Mouse (Mus musculus): ENCODE results near the gene Ing4. TPM values are rescaled to one million over a fixed set of nuclear protein-coding genes. Genes with fewer than 3 reads are reported as not detected.
A peak's percentile ranks its signal among the peaks of the same experiment; 100 is the strongest.

Ing4 gene
- polyA plus RNA-seq, 1 experiment from 2014 or later: 99.0 TPM

DNA sequence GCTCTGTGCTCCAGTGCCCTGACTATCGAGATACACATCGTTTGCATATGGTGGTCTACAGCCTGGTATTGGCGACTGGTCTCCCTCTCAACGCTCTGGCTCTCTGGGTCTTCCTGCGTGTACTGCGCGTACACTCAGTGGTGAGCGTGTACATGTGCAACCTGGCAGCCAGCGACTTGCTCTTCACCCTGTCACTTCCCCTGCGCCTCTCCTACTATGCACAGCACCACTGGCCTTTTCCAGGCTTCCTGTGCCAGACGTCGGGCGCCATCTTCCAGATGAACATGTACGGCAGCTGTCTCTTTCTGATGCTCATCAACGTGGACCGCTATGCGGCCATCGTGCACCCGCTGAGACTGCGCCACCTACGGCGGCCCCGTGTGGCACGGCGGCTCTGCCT lies 41.8 kb downstream of the Ing4 start:
- Histone ChIP-seq H3K4me1 (ENCODE audit: control insufficient read depth, insufficient read depth, low read length) (peaks cover 8% of the 10 kb centered on the region; the same call in 1 of the 2 replicates), H3K27me3 (replicated peaks; ENCODE audit: control insufficient read depth, insufficient read depth, low read length) (no peaks in the 10 kb centered on the region), H3K4me2 (ENCODE audit: low read depth, low read length) (peak overlapping the region; percentile 66), H3K4me3 (ENCODE audit: low read depth, low read length) (peak overlapping the region; percentile 39), H3K27ac (replicated peaks; ENCODE audit: low read depth, low read length) (peak overlapping the region; percentile 77), H3K9me3 (ENCODE audit: control insufficient read depth, low read length) (no peaks in the 10 kb centered on the region), H3K36me3 (ENCODE audit: control insufficient read depth, insufficient read depth, low read length) (no peaks in the 10 kb centered on the region), H3K9ac (ENCODE audit: low read depth, low read length) (peak overlapping the region; percentile 65)
- WGBS: 23% methylated on average over 24 of the region's 25 CpGs
- ATAC-seq (ENCODE audit: low read depth) (peak; percentile 15; the same call in 1 of the 2 replicates), DNase-seq (ENCODE audit: low spot score) (no peak)

DNA sequence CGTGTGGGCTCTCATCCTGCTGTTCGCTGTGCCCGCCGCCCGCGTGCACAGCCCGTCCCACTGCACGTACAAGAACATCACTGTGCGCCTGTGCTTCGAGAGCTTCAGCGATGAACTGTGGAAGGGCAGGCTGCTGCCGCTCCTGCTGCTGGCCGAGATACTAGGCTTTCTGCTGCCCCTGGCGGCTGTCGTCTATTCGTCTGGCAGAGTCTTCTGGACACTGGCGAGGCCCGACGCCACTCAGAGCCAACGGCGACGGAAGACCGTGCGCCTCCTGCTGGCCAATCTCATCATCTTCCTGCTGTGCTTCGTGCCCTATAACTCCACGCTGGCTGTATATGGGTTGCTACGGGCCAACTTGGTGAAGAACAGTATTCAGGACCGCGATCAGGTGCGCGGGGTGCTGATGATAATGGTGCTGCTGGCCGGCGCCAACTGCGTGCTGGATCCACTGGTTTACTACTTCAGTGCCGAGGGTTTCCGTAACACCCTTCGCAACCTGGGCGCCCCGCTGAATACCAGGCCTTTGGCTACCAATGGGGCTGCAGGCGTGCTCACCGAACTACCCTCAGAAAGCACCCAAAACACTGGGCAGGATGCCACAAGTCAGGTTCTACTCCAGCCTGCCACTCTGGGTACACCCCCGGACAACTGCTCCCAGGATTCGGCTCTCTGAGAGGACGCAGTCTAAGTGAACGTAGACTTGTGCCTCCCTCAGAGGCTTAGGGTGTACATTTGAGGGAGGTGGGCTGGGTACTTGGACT lies 42.4 kb downstream of the Ing4 start:
- H3K27me3 ChIP-seq (replicated peaks; ENCODE audit: control insufficient read depth, insufficient read depth, low read length): no peaks in the 10 kb centered on the region
- peak; percentile 97 for DNase-seq (ENCODE audit: low spot score)
- H3K4me3 ChIP-seq (ENCODE audit: low read depth, low read length): peak overlapping the region; percentile 39
- H3K36me3 ChIP-seq (ENCODE audit: control insufficient read depth, insufficient read depth, low read length): no peaks in the 10 kb centered on the region
- no peaks in the 10 kb centered on the region for H3K9me3 ChIP-seq (ENCODE audit: control insufficient read depth, low read length)
- peak; percentile 92 for ATAC-seq (ENCODE audit: low read depth)
- peak overlapping the region; percentile 66 for H3K4me2 ChIP-seq (ENCODE audit: low read depth, low read length)
- H3K4me1 ChIP-seq (ENCODE audit: control insufficient read depth, insufficient read depth, low read length): peaks cover 8% of the 10 kb centered on the region; the same call in 1 of the 2 replicates
- WGBS: 24% methylated on average over 40 of the region's 45 CpGs
- peak overlapping the region; percentile 65 for H3K9ac ChIP-seq (ENCODE audit: low read depth, low read length)
- H3K27ac ChIP-seq (replicated peaks; ENCODE audit: low read depth, low read length): peak overlapping the region; percentile 77

DNA sequence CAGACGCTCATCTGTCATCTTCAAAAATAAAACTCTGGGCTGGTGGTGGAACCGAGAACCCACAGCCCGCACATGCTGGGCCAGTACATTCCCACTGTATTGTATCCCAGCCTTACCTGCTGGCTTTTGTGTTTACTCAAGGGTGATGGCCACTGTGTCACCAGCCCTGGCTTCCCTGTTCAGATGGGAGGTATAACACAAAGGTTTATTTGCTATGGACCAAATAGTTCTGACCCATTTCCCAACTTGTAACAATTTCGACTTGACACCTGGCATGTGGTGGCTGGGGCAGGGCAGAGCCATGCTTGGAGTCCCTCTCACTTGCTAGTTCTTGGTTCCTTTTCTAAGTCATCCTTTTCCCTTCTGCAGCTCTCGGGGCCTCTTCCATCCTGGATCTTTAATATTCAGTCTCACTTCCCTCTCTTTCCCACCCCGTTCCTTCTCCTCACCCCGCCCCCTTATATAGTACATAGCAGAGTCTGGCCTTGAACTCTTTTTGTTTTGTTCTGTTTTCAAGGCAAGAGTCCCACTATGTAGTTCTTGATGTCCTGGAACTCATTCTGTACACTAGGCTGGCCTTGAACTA lies 43.3 kb downstream of the Ing4 start:
- no peak for ATAC-seq (ENCODE audit: low read depth)
- no peak overlapping the region for H3K4me2 ChIP-seq (ENCODE audit: low read depth, low read length)
- 86% methylated on average over 7 of the region's 7 CpGs for WGBS
- no peaks in the 10 kb centered on the region for H3K27me3 ChIP-seq (replicated peaks; ENCODE audit: control insufficient read depth, insufficient read depth, low read length)
- DNase-seq (ENCODE audit: low spot score): no peak
- peaks cover 8% of the 10 kb centered on the region; the same call in 1 of the 2 replicates for H3K4me1 ChIP-seq (ENCODE audit: control insufficient read depth, insufficient read depth, low read length)
- H3K9ac ChIP-seq (ENCODE audit: low read depth, low read length): no peak overlapping the region
- H3K36me3 ChIP-seq (ENCODE audit: control insufficient read depth, insufficient read depth, low read length): no peaks in the 10 kb centered on the region
- no peak overlapping the region for H3K27ac ChIP-seq (replicated peaks; ENCODE audit: low read depth, low read length)
- H3K9me3 ChIP-seq (ENCODE audit: control insufficient read depth, low read length): no peaks in the 10 kb centered on the region
- H3K4me3 ChIP-seq (ENCODE audit: low read depth, low read length): no peak overlapping the region

DNA sequence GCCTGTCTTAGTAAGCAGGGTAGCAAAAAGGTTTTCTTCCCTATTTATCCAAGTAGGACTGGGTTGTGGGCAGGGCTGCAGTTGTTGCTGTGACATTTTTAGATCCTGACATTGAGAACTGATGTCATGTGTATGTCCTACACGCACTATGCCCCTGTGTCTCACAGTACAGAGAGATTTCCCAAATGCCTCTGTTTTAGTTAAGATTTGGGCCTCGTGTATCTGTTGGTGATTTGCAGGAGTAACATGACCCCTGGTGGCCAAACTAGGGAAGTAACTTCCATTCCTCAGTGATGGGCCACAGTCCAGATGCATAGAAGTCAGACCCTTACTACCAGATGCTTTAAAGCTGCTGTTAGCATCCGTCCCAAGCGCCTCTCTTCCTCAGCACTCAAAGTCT lies 44.9 kb downstream of the Ing4 start:
- 9% methylated on average over 4 of the region's 4 CpGs for WGBS
- Histone ChIP-seq H3K9ac (ENCODE audit: low read depth, low read length) (no peak overlapping the region), H3K27ac (replicated peaks; ENCODE audit: low read depth, low read length) (no peak overlapping the region), H3K36me3 (ENCODE audit: control insufficient read depth, insufficient read depth, low read length) (no peaks in the 10 kb centered on the region), H3K4me3 (ENCODE audit: low read depth, low read length) (no peak overlapping the region), H3K4me2 (ENCODE audit: low read depth, low read length) (no peak overlapping the region), H3K27me3 (replicated peaks; ENCODE audit: control insufficient read depth, insufficient read depth, low read length) (no peaks in the 10 kb centered on the region), H3K4me1 (ENCODE audit: control insufficient read depth, insufficient read depth, low read length) (peaks cover 11% of the 10 kb centered on the region), H3K9me3 (ENCODE audit: control insufficient read depth, low read length) (no peaks in the 10 kb centered on the region)
- ATAC-seq (ENCODE audit: low read depth) (peak; percentile 34), DNase-seq (ENCODE audit: low spot score) (peak; percentile 88)

DNA sequence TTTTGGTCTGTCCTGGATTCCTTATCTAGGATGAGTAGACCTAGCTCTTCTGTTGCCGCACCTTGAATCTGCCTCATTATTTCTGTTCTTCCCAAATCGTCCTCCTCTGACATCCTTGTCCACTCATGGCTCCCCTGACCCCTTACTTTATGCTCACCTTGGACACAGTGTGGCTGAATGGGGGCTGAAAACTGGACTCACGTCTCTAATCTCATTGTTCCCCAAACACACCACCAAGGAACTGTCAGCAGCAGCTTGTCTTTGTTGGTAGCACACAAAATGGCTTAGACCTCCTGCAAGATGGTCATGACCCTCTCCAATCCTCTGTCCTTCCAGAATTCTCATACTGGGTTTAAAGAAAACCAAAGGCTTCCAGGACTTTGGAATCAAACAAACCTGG lies 48.4 kb downstream of the Ing4 start:
- WGBS: 85% methylated on average over 3 of the region's 3 CpGs

DNA sequence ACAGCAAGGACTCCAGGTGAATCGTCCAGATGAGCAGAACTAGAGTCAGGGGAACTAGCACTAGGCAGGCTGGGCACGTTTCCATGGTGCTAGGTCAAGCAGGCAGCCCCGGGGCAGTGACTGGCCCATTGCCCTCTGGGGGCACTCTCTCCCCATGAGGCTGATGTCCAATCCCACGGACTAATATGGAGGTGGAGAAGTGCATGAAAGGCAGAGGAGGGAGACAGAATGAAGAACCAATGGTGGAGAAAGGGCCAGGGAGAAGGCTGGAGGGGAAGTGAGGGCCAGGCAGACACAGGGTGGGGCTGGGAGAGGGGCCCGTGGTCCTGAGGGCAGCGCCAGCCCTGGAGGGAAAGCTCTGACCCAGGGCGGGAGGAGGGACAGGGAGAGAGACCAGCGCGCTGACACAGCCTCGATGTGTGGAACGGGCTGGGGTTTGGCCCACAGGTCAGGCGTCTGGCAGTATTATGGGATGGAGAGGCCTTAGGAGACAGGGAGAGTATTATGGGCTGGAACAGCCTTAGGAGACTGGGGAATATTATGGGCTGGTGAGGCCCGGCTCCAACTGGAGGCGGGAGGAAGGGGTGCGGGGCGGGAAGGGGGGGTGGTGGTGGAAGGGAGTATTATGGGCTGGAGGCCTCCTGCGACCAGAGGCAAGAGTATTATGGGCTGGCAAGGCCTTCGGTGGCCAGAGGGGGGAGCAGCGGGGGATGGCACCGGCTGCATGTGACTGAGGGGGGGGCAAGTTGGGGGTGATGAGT lies 49.2 kb downstream of the Ing4 start:
- peaks cover 19% of the 10 kb centered on the region for H3K4me1 ChIP-seq (ENCODE audit: control insufficient read depth, insufficient read depth, low read length)
- peak overlapping the region; percentile 60 for H3K4me2 ChIP-seq (ENCODE audit: low read depth, low read length)
- H3K36me3 ChIP-seq (ENCODE audit: control insufficient read depth, insufficient read depth, low read length): no peaks in the 10 kb centered on the region
- H3K9me3 ChIP-seq (ENCODE audit: control insufficient read depth, low read length): no peaks in the 10 kb centered on the region
- peak overlapping the region; percentile 63 for H3K9ac ChIP-seq (ENCODE audit: low read depth, low read length)
- peak overlapping the region; percentile 94 for H3K27ac ChIP-seq (replicated peaks; ENCODE audit: low read depth, low read length)
- ATAC-seq (ENCODE audit: low read depth): peak; percentile 83
- no peak overlapping the region; the same call in 1 of the 2 replicates for H3K4me3 ChIP-seq (ENCODE audit: low read depth, low read length)
- no peaks in the 10 kb centered on the region for H3K27me3 ChIP-seq (replicated peaks; ENCODE audit: control insufficient read depth, insufficient read depth, low read length)
- 4% methylated on average over 15 of the region's 20 CpGs for WGBS
- DNase-seq (ENCODE audit: low spot score): peak; percentile 94

More for the DNA sequence above, 48.4 kb downstream of the Ing4 start:
- Histone ChIP-seq H3K9me3 (ENCODE audit: control insufficient read depth, low read length) (no peaks in the 10 kb centered on the region), H3K27me3 (replicated peaks; ENCODE audit: control insufficient read depth, insufficient read depth, low read length) (no peaks in the 10 kb centered on the region), H3K9ac (ENCODE audit: low read depth, low read length) (no peak overlapping the region), H3K4me2 (ENCODE audit: low read depth, low read length) (no peak overlapping the region), H3K27ac (replicated peaks; ENCODE audit: low read depth, low read length) (peak overlapping the region; percentile 94), H3K36me3 (ENCODE audit: control insufficient read depth, insufficient read depth, low read length) (no peaks in the 10 kb centered on the region), H3K4me3 (ENCODE audit: low read depth, low read length) (no peak overlapping the region), H3K4me1 (ENCODE audit: control insufficient read depth, insufficient read depth, low read length) (peaks cover 19% of the 10 kb centered on the region)
- ATAC-seq (ENCODE audit: low read depth) (no peak), DNase-seq (ENCODE audit: low spot score) (no peak)

DNA sequence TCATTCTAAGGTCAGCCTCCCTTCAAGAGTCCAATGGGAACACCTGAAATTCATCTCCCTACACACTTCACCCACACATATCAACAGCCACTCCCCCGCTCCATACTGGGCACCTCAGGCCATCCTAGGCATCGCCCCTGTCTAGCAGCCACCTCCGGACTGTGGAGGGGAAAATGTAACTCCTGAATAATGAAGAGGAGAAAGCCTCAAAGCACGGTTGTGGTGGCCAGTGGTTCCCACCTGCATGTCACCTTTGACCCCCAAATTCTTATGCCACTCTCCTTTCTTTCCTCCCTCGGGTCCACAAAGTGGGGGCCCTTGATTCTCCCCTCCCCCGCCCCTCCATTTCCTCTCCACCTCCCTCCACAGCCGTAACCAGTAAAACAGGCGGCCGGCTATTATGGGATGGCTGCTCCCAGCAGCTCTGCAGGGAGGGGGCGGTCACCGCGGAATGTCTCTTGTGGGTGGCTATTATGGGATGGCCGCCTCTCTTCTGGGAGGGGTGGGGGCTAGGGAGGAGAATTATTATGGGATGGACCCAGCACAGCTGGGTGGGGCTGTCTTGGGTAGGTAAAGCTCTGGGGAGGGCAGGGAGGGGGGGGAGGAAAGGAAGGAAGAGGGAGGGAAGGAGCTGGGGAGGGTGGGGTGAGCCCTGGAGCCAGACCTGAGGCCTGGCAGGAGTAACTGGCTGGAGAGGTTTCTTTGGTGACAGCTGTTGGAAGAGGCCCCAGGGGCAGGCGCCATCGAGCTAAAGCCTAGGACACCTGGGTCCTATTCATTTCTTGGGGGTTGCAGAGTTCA lies 50.2 kb downstream of the Ing4 start:
- ATAC-seq (ENCODE audit: low read depth) (peak; percentile 64), DNase-seq (ENCODE audit: low spot score) (peak; percentile 94)
- Histone ChIP-seq H3K27me3 (replicated peaks; ENCODE audit: control insufficient read depth, insufficient read depth, low read length) (no peaks in the 10 kb centered on the region), H3K4me3 (ENCODE audit: low read depth, low read length) (peak overlapping the region; percentile 25), H3K36me3 (ENCODE audit: control insufficient read depth, insufficient read depth, low read length) (no peaks in the 10 kb centered on the region), H3K9me3 (ENCODE audit: control insufficient read depth, low read length) (no peaks in the 10 kb centered on the region), H3K4me1 (ENCODE audit: control insufficient read depth, insufficient read depth, low read length) (peaks cover 16% of the 10 kb centered on the region), H3K4me2 (ENCODE audit: low read depth, low read length) (peak overlapping the region; percentile 60), H3K27ac (replicated peaks; ENCODE audit: low read depth, low read length) (peak overlapping the region; percentile 94), H3K9ac (ENCODE audit: low read depth, low read length) (peak overlapping the region; percentile 63)
- 2% methylated on average over 15 of the region's 15 CpGs for WGBS

Data from embryonic facial prominence, embryonic 14.5 days (tissue).